8 mouse cellular contexts compared by ENCODE assay signal in the genomic region with DNA sequence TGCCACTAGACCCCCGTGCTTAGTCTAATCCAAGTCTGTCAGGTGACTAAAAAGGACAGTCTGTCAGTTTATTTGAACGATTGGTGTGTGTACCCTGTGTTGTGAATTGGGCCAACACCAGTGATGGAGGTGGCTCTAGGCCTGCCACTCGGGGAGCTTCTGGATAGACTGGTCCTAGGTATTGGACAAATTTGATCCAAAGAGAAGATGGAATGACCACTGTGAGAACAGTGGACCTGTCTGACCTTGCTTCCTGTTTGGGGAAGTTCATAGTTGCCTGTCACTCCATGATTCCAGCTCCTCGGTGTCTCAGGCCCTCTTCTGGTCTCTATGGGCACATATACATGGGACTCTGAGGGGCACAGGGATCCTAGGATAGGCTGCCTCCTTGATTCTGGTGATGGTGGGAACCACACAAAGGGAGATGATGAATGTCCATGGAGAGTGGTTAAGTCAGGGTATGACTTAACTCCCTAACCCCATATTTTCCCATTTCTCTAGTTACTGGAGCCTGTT. TPM values are rescaled to one million over a fixed set of nuclear protein-coding genes. Genes with fewer than 3 reads are reported as not detected.
A peak's percentile ranks its signal among the peaks of the same experiment; 100 is the strongest.
DNase-seq lines count a peak whose midpoint lies in the region; ATAC-seq lines count a peak whose summit lies in the region.

No protein-coding gene starts in this region.

- H3K9ac ChIP-seq in forebrain, embryonic 12.5 days = peak overlapping the region; percentile 96
- H3K9ac ChIP-seq in limb, embryonic 15.5 days = peak overlapping the region; percentile 95
- H3K9ac ChIP-seq in stomach, embryonic 15.5 days = peak overlapping the region; percentile 95; the same call in 1 of the 2 replicates

- H3K9me3 ChIP-seq in forebrain, embryonic 12.5 days = no peaks in the 10 kb centered on the region
- no peaks in the 10 kb centered on the region for H3K9me3 ChIP-seq in limb, embryonic 15.5 days
- no peaks in the 10 kb centered on the region for H3K9me3 ChIP-seq in stomach, embryonic 15.5 days

- no peaks in the 10 kb centered on the region for H3K27me3 ChIP-seq in forebrain, embryonic 12.5 days
- H3K27me3 ChIP-seq in limb, embryonic 15.5 days = no peaks in the 10 kb centered on the region
- no peaks in the 10 kb centered on the region for H3K27me3 ChIP-seq in stomach, embryonic 15.5 days (replicated peaks)

- H3K4me2 ChIP-seq in forebrain, embryonic 12.5 days = peak overlapping the region; percentile 86
- peak overlapping the region; percentile 70 for H3K4me2 ChIP-seq in limb, embryonic 15.5 days
- peak overlapping the region; percentile 66 for H3K4me2 ChIP-seq in stomach, embryonic 15.5 days

- 49% methylated on average over 4 of the region's 4 CpGs for WGBS in forebrain, embryonic 12.5 days
- 37% methylated on average over 4 of the region's 4 CpGs for WGBS in limb, embryonic 15.5 days
- WGBS in stomach, embryonic 15.5 days = 30% methylated on average over 4 of the region's 4 CpGs

- no peak overlapping the region for H3K27ac ChIP-seq in forebrain, embryonic 12.5 days
- no peak overlapping the region for H3K27ac ChIP-seq in limb, embryonic 15.5 days
- peak overlapping the region; percentile 80; the same call in 1 of the 2 replicates for H3K27ac ChIP-seq in stomach, embryonic 15.5 days

- DNase-seq in lung, postnatal 10 days = peak; percentile 3
- DNase-seq in lung, postnatal 4 days = no peak
- no peak for DNase-seq in layer of hippocampus, adult 9-11 months
- DNase-seq in thymus, postnatal 4 days = no peak
- no peak for DNase-seq in B cell, adult 2 months

- peaks cover 20% of the 10 kb centered on the region for H3K4me1 ChIP-seq in forebrain, embryonic 12.5 days
- peaks cover 30% of the 10 kb centered on the region for H3K4me1 ChIP-seq in limb, embryonic 15.5 days
- peaks cover 17% of the 10 kb centered on the region for H3K4me1 ChIP-seq in stomach, embryonic 15.5 days

- peak overlapping the region; percentile 92 for H3K4me3 ChIP-seq in forebrain, embryonic 12.5 days (replicated peaks)
- H3K4me3 ChIP-seq in limb, embryonic 15.5 days = peak overlapping the region; percentile 85
- H3K4me3 ChIP-seq in stomach, embryonic 15.5 days (replicated peaks) = peak overlapping the region; percentile 92

- no peak for ATAC-seq in forebrain, embryonic 12.5 days (ENCODE audit: low FRiP score)
- ATAC-seq in limb, embryonic 15.5 days (ENCODE audit: insufficient number of reproducible peaks, low FRiP score, low TSS enrichment, low read depth) = no peak
- ATAC-seq in stomach, embryonic 15.5 days (ENCODE audit: insufficient read depth, low FRiP score, low read depth) = no peak

- peaks cover 34% of the 10 kb centered on the region for H3K36me3 ChIP-seq in forebrain, embryonic 12.5 days (replicated peaks)
- H3K36me3 ChIP-seq in limb, embryonic 15.5 days = peaks cover 36% of the 10 kb centered on the region
- H3K36me3 ChIP-seq in stomach, embryonic 15.5 days = peaks cover 20% of the 10 kb centered on the region

RNA-seq across cellular contexts. Expression of gene Rps16, which starts 1.3 kb away (rescaled TPM):
- polyA plus RNA-seq in forebrain, embryonic 12.5 days (2016; fragmentation: Nextera tagmentation; extraction: Ambion mirVana) = 594 and 628 TPM in 2 replicates
- polyA plus RNA-seq in limb, embryonic 15.5 days (2015; fragmentation: Nextera tagmentation; extraction: Ambion mirVana) = 822 and 1,022 TPM in 2 replicates
- 826 and 1,031 TPM in 2 replicates for polyA plus RNA-seq in stomach, embryonic 15.5 days (2015; fragmentation: Nextera tagmentation; extraction: Ambion mirVana)

RNA-seq across cellular contexts. Expression of gene Supt5, which starts 13.2 kb away (rescaled TPM):
- polyA plus RNA-seq in forebrain, embryonic 12.5 days (2016; fragmentation: Nextera tagmentation; extraction: Ambion mirVana) = 106 and 117 TPM in 2 replicates
- 95.3 and 98.0 TPM in 2 replicates for polyA plus RNA-seq in limb, embryonic 15.5 days (2015; fragmentation: Nextera tagmentation; extraction: Ambion mirVana)
- polyA plus RNA-seq in stomach, embryonic 15.5 days (2015; fragmentation: Nextera tagmentation; extraction: Ambion mirVana) = 70.6 and 84.4 TPM in 2 replicates

RNA-seq across cellular contexts. Expression of gene Plekhg2, which starts 20.7 kb away (rescaled TPM):
- 67.0 and 69.7 TPM in 2 replicates for polyA plus RNA-seq in forebrain, embryonic 12.5 days (2016; fragmentation: Nextera tagmentation; extraction: Ambion mirVana)
- 54.4 and 54.8 TPM in 2 replicates for polyA plus RNA-seq in limb, embryonic 15.5 days (2015; fragmentation: Nextera tagmentation; extraction: Ambion mirVana)
- polyA plus RNA-seq in stomach, embryonic 15.5 days (2015; fragmentation: Nextera tagmentation; extraction: Ambion mirVana) = 48.4 and 52.3 TPM in 2 replicates

RNA-seq across cellular contexts. Expression of gene Zfp36, which starts 28.3 kb away (rescaled TPM):
- 5.1 and 5.5 TPM in 2 replicates for polyA plus RNA-seq in forebrain, embryonic 12.5 days (2016; fragmentation: Nextera tagmentation; extraction: Ambion mirVana)
- 22.8 and 26.0 TPM in 2 replicates for polyA plus RNA-seq in limb, embryonic 15.5 days (2015; fragmentation: Nextera tagmentation; extraction: Ambion mirVana)
- polyA plus RNA-seq in stomach, embryonic 15.5 days (2015; fragmentation: Nextera tagmentation; extraction: Ambion mirVana) = 20.2 and 21.4 TPM in 2 replicates

RNA-seq across cellular contexts. Expression of gene Timm50, which starts 39.9 kb away (rescaled TPM):
- 189 and 196 TPM in 2 replicates for polyA plus RNA-seq in forebrain, embryonic 12.5 days (2016; fragmentation: Nextera tagmentation; extraction: Ambion mirVana)
- 115 and 126 TPM in 2 replicates for polyA plus RNA-seq in limb, embryonic 15.5 days (2015; fragmentation: Nextera tagmentation; extraction: Ambion mirVana)
- polyA plus RNA-seq in stomach, embryonic 15.5 days (2015; fragmentation: Nextera tagmentation; extraction: Ambion mirVana) = 137 and 138 TPM in 2 replicates
